Mouse (Mus musculus) forebrain, embryonic 14.5 days (tissue): Measurements from ENCODE around the gene Trim80. TPM values are rescaled to one million over a fixed set of nuclear protein-coding genes. Genes with fewer than 3 reads are reported as not detected.

Experiments used
- ATAC-seq: fragments of 200-750 bp; cut with Nextera tagmentation; 2 replicates; pipeline ENCODE4 v1.8.0; 2017; ENCODE audit warnings: mild to moderate bottlenecking, moderate library complexity
- DNase-seq: peaks from one replicate; pipeline ENCODE4 v3.0.0-alpha.2; 2015; ENCODE audit warnings: low spot score
- H3K27ac ChIP-seq: fragments of 300-500 bp; sonication (generic); 2 replicates; pipeline ENCODE4 v1.5.1; 2014; ENCODE audit warnings: low read depth, mild to moderate bottlenecking, control low read depth, low read length, moderate library complexity
- H3K27me3 ChIP-seq: fragments of 300-500 bp; sonication (generic); replicated peaks from 2 replicates; pipeline ENCODE4 v1.6.1; 2014; ENCODE audit warnings: low read length, control low read depth, mixed read lengths; ENCODE audit not compliant: control insufficient read depth, insufficient read depth
- H3K36me3 ChIP-seq: fragments of 300-500 bp; sonication (generic); 2 replicates; pipeline ENCODE4 v1.6.1; 2014; ENCODE audit warnings: low read length, control low read depth; ENCODE audit not compliant: control insufficient read depth, insufficient read depth
- H3K4me1 ChIP-seq: fragments of 300-500 bp; sonication (generic); 2 replicates; pipeline ENCODE4 v1.6.1; 2014; ENCODE audit warnings: antibody characterized with exemption, low read length, control low read depth; ENCODE audit not compliant: control insufficient read depth, insufficient read depth
- H3K4me2 ChIP-seq: fragments of 300-500 bp; sonication (generic); 2 replicates; pipeline ENCODE4 v1.6.1; 2014; ENCODE audit warnings: mild to moderate bottlenecking, control low read depth, low read length
- H3K4me3 ChIP-seq: fragments of 300-500 bp; sonication (generic); 2 replicates; pipeline ENCODE4 v1.5.1; 2014; ENCODE audit warnings: low read depth, low read length, control low read depth
- H3K9ac ChIP-seq: fragments of 300-500 bp; sonication (generic); 2 replicates; pipeline ENCODE4 v1.6.1; 2014; ENCODE audit warnings: mild to moderate bottlenecking, low read length, control low read depth, moderate library complexity
- H3K9me3 ChIP-seq: fragments of 300-500 bp; sonication (generic); replicated peaks from 2 replicates; pipeline ENCODE4 v1.6.1; 2016; ENCODE audit warnings: low read length, control low read depth, mixed read lengths; ENCODE audit not compliant: control insufficient read depth
- WGBS: fragments of 180-500 bp; shearing (Covaris S2); extraction: QIAGEN DNeasy Blood & Tissue Kit; methylation state at CpG from one replicate; pipeline ENCODE4 v1.1.7; 2014; 5-methylcytosine and 5-hydroxymethylcytosine counted together
- polyA plus RNA-seq: library from polyadenylated mRNA; unstranded; fragments of >200 nt; fragmentation: Nextera tagmentation; extraction: Ambion mirVana; gene quantifications from 2 replicates; pipeline ENCODE4 v1.2.1, GENCODE M21; 2014

The Trim80 gene
- polyA plus RNA-seq, 1 experiment from 2014 or later = not detected

DNA sequence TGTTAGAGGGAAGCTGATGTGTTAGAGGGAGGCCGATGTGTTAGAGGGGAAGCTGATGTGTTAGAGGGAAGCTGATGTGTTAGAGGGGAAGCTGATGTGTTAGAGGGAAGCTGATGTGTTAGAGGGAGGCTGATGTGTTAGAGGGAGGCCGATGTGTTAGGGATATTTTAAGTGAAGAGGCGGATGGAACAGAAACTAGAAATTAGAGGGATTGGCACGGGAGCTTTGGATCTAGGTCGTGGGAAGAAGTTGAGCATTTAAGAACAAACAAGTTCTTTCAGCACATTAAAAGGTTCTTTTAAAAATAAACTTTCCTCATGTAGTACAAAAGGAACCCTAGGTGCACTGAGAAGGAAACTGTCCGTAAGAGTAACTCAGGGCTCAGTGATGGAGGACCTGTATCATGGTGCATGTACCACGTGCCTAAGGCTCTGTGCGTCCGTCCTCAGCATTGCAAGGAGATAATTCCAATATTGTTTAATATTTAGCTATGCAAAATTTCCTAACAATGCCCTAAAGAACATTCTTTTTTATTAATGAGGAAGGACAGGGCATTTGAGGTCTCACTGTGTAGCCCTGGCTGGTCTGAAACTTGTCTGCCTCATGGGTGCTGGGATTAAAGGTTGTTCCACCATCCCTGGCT lies 38.1 kb downstream of the Trim80 start:
- Histone ChIP-seq H3K36me3 (no peaks in the 10 kb centered on the region), H3K9me3 (no peaks in the 10 kb centered on the region), H3K4me3 (no peak overlapping the region), H3K27ac (no peak overlapping the region), H3K27me3 (no peaks in the 10 kb centered on the region), H3K9ac (no peak overlapping the region), H3K4me1 (peaks cover 18% of the 10 kb centered on the region), H3K4me2 (no peak overlapping the region)
- 85% methylated on average over 9 of the region's 9 CpGs for WGBS
- ATAC-seq = no peak
- no peak for DNase-seq

DNA sequence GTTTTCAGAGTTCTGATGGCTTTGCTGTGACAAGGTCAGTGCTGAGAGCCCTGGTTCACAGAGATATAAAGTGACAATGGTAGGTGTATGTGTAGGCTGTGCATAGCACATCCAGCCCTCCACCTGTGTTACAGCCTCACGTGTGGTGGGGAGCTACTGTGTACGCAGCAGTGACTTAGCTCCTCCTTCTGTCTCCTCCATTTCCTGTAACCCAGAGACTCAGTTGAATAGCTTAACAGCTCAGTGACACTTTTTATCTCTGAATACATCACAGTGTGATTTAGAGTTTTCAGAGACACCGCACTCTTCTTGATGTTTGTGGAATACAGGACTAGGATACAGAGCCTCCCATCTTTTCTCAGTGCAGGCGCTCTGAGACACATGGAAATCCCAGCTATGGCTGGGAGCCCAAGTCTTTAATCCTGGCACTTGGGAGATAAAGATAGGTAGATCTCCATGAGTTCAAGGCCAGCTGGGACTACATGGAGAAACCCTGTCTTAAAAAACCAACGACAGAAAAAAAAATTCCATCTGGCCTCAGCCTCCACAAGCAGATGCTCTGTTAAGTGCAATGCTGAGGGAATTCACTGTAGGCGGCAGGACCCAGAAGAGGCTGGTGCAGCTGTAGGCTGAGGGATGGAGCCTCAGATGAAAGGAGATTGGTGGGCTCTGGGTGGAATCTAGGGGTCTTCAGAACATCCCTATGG lies 41.4 kb downstream of the Trim80 start:
- Histone ChIP-seq H3K36me3 (no peaks in the 10 kb centered on the region), H3K27me3 (no peaks in the 10 kb centered on the region), H3K4me3 (no peak overlapping the region), H3K9me3 (no peaks in the 10 kb centered on the region), H3K9ac (no peak overlapping the region), H3K4me1 (peaks cover 5% of the 10 kb centered on the region), H3K27ac (no peak overlapping the region), H3K4me2 (no peak overlapping the region)
- ATAC-seq (no peak), DNase-seq (no peak)
- WGBS = 86% methylated on average over 6 of the region's 6 CpGs

DNA sequence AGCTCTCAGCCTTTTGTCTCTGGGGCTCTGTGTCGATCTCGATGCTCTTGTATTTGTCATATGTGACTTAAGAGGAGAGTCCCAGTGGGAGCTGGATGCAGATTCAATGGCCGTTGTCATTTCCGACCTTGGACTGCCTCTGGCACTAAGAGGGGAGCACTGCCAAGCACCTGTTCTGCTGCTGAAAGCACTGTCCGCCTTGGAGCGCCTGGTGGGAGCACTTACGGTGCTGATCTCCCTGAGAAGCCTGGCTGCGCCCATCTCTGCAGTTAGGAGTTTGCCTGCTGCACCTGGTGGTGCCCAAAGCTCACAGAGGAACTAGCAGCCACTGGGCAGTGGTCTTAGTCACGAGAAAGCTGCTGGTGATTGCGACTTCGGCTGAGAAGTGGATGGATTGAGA lies 42.9 kb downstream of the Trim80 start:
- Histone ChIP-seq H3K4me2 (no peak overlapping the region), H3K27ac (no peak overlapping the region), H3K36me3 (no peaks in the 10 kb centered on the region), H3K4me3 (no peak overlapping the region), H3K9me3 (no peaks in the 10 kb centered on the region), H3K27me3 (no peaks in the 10 kb centered on the region), H3K9ac (no peak overlapping the region), H3K4me1 (no peaks in the 10 kb centered on the region)
- ATAC-seq = no peak
- 68% methylated on average over 11 of the region's 11 CpGs for WGBS
- no peak for DNase-seq

DNA sequence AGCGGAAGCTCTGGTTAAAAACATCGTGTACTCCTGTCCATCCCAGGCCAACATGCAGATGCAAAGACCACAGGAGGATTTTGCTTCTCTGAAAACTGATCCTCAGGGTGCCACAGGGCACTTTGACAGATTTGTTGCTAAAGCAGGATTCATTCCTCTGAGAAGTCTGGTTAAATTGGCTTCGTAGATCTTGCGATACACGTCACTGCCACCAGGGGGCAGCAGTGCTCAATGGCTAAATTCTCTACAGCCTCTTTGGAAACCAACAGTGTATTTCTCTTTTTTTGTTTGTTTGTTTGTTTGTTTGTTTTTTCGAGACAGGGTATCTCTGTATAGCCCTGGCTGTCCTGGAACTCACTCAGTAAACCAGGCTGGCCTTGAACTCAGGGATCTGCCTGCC lies 43.4 kb downstream of the Trim80 start:
- Histone ChIP-seq H3K4me3 (no peak overlapping the region), H3K27ac (no peak overlapping the region), H3K4me2 (no peak overlapping the region), H3K9me3 (no peaks in the 10 kb centered on the region), H3K9ac (no peak overlapping the region), H3K36me3 (peaks cover 4% of the 10 kb centered on the region; the same call in 1 of the 2 replicates), H3K4me1 (no peaks in the 10 kb centered on the region), H3K27me3 (no peaks in the 10 kb centered on the region)
- ATAC-seq (no peak), DNase-seq (peak; percentile 82)
- 18% methylated on average over 6 of the region's 6 CpGs for WGBS

DNA sequence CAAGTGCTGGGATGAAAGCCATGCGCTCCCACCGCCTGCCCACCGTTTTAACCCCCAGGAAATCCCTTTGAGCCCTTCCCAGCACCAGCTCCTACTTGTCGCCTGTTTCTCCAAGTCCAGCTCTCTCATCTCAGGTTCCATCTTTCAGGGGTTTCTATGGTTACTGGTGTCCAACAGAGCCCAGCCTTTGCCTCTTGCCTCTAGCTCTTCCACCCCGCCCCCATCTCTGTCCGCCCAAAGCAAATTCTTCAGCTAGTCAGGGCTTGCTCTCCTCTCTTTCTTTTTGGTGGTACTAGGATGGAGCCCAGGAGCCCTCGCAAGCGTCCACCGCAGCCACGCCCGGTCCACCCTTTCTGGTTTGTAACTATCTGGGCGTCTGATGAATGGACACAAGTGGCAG lies 44.8 kb downstream of the Trim80 start:
- no peaks in the 10 kb centered on the region for H3K9me3 ChIP-seq
- H3K36me3 ChIP-seq = peaks cover 14% of the 10 kb centered on the region
- H3K27me3 ChIP-seq = no peaks in the 10 kb centered on the region
- H3K9ac ChIP-seq = no peak overlapping the region
- ATAC-seq (0 out of 2 replicates have a peak, but pooled peaks have one; percentile 10), DNase-seq (peak; percentile 47)
- no peak overlapping the region; the same call in 1 of the 2 replicates for H3K27ac ChIP-seq
- H3K4me1 ChIP-seq = no peaks in the 10 kb centered on the region
- WGBS = 29% methylated on average over 12 of the region's 12 CpGs
- H3K4me2 ChIP-seq = no peak overlapping the region
- H3K4me3 ChIP-seq = no peak overlapping the region

DNA sequence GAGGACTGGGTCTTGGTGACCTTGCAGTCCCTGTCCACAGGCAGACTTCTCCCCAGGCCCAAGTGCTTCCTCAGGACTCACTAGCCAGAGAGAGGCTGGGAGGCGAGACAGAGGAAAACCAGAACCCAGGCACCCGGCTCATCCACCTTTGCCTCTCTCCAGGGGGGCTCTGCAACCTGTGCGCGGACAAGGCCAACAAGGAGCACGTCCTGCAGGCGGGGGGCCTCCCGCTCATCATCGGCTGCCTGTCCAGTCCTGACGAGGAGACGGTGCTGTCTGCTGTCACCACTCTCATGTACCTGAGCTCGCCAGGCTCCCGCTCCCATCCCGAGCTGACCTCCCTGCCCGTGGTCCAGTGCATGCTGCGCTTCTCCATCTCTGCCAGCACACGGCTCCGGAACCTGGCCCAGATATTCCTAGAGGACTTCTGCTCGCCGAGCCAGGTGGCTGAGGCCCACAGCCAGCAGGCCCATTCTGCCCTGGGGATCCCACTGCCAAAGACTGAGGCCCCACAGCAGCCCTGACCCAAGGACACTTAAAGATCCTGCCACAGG lies 48.3 kb downstream of the Trim80 start:
- H3K9ac ChIP-seq = no peak overlapping the region
- ATAC-seq = no peak
- H3K4me2 ChIP-seq = no peak overlapping the region

DNA sequence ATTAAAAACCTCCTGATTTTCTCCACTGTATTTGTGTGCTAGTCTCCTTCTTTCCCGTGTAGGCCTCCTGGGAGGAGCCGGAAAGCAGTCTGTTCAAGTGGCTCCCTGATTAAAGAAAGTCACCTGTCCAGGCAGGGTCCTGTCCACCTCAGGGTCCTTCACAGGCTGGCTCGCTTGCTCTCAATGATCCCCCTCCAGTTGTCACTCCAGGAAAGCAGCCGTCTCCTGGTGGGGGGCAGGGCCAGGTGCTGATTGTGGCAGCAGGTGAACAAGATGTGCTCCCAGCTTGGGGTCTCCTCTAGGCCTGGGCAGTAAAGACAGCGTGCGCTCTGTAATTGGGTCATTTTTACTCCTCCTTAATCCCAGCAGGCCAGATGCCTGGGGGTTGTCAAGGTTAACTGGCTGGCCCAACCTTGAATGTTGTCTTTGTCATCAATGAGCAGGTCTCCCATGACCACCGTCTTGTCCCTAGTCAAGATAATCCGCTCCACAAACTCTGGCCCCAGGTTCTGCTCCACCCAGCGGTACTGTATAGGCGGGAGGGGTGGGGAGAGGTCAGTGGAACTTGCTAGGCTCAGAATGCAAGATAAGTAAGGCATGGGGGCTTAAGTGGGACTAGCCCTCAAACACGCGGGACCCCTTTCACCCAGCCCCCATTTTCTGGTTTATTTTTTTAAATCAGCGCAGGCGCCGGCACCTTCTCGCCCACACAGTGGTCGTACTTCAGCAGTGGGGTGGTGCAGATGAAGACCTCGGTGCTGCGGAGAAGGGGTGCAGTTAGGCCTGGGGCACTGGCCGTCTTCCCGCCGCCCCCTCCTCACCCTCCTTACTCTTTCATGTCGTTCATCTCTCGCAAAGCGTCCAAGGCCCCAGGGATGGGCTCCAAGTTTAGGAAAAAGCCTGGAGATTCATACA lies 50.4 kb downstream of the Trim80 start:
- DNase-seq = no peak
- peaks cover 10% of the 10 kb centered on the region; the same call in 1 of the 2 replicates for H3K4me1 ChIP-seq
- 25% methylated on average over 25 of the region's 25 CpGs for WGBS

More for the DNA sequence above, 48.3 kb downstream of the Trim80 start:
- Histone ChIP-seq H3K4me3 (no peak overlapping the region), H3K27me3 (no peaks in the 10 kb centered on the region), H3K36me3 (peaks cover 14% of the 10 kb centered on the region), H3K9me3 (no peaks in the 10 kb centered on the region), H3K27ac (no peak overlapping the region), H3K4me1 (peaks cover 10% of the 10 kb centered on the region; the same call in 1 of the 2 replicates)
- WGBS = 86% methylated on average over 19 of the region's 19 CpGs
- DNase-seq = no peak

DNA sequence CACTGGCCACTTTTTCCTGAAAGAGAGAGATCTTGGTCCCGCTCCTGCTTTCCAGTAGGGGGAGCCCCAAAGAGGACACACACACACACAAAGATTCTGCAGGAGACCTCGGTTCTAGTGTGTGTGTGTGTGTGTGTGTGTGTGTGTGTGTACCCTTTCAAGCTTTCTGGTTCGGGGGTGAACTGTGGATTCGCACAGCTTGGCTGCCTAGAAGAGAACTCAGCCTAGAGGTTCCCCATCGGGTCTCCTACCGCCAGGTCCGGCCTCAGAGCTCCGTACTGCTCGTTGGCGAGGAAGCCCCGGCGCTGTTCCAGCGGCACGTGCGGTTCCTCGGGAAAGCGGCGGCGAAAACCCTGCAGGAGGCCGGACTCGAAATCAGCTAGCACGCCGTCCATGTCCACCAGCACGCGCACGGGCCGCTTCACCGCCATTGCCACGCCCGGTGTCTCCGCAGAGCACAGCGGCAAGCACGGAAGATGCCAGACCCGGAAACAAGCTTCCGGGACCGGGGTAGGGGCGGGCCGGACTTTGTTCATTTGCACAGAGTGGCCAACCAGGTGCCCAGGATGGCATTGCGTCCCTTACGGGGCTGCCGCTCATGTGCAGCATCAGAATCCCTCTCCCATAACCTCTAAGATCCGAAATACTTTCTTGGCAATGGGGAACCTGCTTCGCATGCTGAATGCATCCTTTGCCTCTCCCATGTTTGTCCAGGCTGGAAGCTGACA lies 51.2 kb downstream of the Trim80 start, which contains the start of gene Nt5c:
Gene Nt5c, minus strand, starts transcription at position 507 of the 728 bp plus-strand sequence.
- peak within 1 kb of the TSS; percentile 67 for H3K4me3 ChIP-seq
- peak within 1 kb of the TSS; percentile 82 for H3K27ac ChIP-seq
- no peaks in the 10 kb centered on the region for H3K27me3 ChIP-seq
- WGBS = under 1% methylated on average over 43 of the region's 43 CpGs
- no peaks in the 10 kb centered on the region for H3K9me3 ChIP-seq
- H3K36me3 ChIP-seq = peaks cover 17% of the 10 kb centered on the region
- H3K4me2 ChIP-seq = peak within 1 kb of the TSS; percentile 82
- peak; percentile 85 for DNase-seq
- peak within 1 kb of the TSS; percentile 74 for H3K9ac ChIP-seq
- H3K4me1 ChIP-seq = peaks cover 10% of the 10 kb centered on the region; the same call in 1 of the 2 replicates
- peak; percentile 93 for ATAC-seq

More for the DNA sequence above, 50.4 kb downstream of the Trim80 start:
- H3K27ac ChIP-seq = peak overlapping the region; percentile 82; the same call in 1 of the 2 replicates
- H3K4me3 ChIP-seq = peak overlapping the region; percentile 67
- no peaks in the 10 kb centered on the region for H3K27me3 ChIP-seq
- no peaks in the 10 kb centered on the region for H3K9me3 ChIP-seq
- H3K9ac ChIP-seq = peak overlapping the region; percentile 74
- peak; percentile 57 for ATAC-seq
- peaks cover 14% of the 10 kb centered on the region for H3K36me3 ChIP-seq
- H3K4me2 ChIP-seq = peak overlapping the region; percentile 82
